Mouse (Mus musculus) B cell, adult (primary cell): ENCODE measurements around the gene Fosl2. TPM values are rescaled to one million over a fixed set of nuclear protein-coding genes. Genes with fewer than 3 reads are reported as not detected.

Source experiments
- total RNA-seq: library from RNA; stranded (reverse); gene quantifications from 4 replicates; pipeline ENCODE4 v1.2.4, GENCODE M21; 2023; ENCODE audit not compliant: inconsistent age

The Fosl2 gene
- total RNA-seq, result 48.8 to 59.1 TPM (median 49.9 TPM) in 4 replicates

DNA sequence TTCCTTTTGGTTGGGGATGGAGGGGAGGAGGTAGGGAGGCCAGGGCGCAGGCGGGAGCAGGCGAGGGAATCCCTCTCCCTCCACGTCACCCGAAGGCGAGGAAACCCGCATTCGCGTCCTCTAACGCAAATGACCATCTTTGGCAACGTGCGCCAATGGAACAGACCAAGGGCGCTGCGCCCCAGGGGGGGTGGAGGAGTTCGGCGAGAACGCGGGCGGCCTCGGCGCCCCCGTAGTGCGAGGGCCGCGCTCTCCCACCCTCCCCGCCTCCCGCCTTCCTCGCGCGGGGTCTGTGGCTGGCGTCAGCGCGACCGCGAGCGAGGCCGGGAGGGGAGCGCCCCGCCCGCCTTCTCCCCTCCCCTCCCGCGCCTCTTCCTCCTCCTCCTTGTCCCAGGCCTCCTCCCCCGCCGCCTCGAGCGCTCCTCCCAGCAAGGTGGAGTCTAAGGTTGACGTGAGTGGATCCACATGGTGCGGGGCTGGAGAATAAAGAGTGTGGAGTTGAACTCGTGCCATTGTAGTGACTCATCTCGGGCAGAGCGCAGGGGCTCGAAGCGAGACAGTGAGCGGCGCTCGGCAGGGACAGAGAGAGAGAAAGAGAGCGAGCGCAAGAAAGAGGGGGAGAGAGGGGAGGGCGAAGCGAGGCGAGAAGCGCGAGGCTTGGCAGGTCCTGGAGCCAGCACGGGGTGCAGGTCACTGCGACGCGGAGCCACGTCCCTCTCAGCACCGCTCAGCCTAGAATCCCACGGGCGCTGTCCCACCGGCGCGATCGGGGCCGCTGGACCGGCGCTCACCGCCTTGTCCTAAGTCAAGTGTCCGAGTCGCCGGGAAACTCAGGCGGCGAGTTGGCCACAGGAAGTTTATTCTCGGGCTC, at the start of gene Fosl2:
Fosl2 (plus strand) TSS at position 466 of the 871 bp plus-strand sequence.

Other genes starting within 250 kb of the Fosl2 start
- gene Plb1, start 96.9 kb downstream of the Fosl2 start, total RNA-seq, result not detected in 4 replicates